Mouse (Mus musculus) stomach, postnatal 0 days (tissue): ENCODE measurements at regions not wholly inside any gene's neighbourhood (a gene's known extent, or its start where the extent isn't known, plus 50 kb on each side); places are given as distances from the start of the nearest gene placed in this dataset.

ENCODE experiments used
- CTCF ChIP-seq: IDR thresholded peaks from 2 replicates; pipeline ENCODE4 v1.5.1; 2016; ENCODE audit warnings: antibody characterized with exemption, low read depth, mild to moderate bottlenecking, moderate library complexity
- EP300 ChIP-seq: optimal IDR thresholded peaks from 2 replicates; pipeline ENCODE3; 2016; ENCODE audit warnings: antibody characterized with exemption

GRCm38 (mm10) chr14:106364767-106365623 lies 259.0 kb downstream of the Trim52 start:
- TF ChIP-seq CTCF (no peak), EP300 (no peak)
